Mouse (Mus musculus): ENCODE data around the gene Caln1. TPM values are rescaled to one million over a fixed set of nuclear protein-coding genes. Genes with fewer than 3 reads are reported as not detected.
"Not testable (repeated sequence)": the region's sequence is repeated elsewhere in the genome, so short reads cannot be mapped to it uniquely, and the experiment has no call there.

The Caln1 gene
- polyA plus RNA-seq, 1 experiment from 2014 or later, result not detected

DNA sequence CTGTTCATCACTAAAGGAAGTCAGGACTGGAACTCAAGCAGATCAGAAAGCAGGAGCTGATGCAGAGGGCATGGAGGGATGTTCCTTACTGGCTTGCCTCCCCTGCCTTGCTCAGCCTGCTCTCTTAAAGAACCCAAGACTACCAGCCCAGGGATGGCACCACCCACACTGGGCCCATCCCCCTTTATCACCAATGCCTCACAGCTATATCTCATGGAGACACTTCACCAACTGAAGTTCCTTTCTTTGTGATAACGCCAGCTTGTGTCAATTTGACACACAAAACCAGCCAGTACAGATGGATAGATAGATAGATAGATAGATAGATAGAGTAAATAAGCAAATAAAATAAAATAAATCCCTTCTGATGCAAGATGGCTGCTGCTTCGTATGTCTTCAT lies 276.9 kb downstream of the Caln1 start:
- not testable (repeated sequence) for ATAC-seq (replicated peaks; ENCODE audit: low FRiP score, low TSS enrichment, low read depth); H3K9ac ChIP-seq (ENCODE audit: low read length); H3K4me2 ChIP-seq (ENCODE audit: low read length); H3K36me3 ChIP-seq (ENCODE audit: control insufficient read depth, insufficient read depth, low read length); H3K27me3 ChIP-seq (replicated peaks; ENCODE audit: control insufficient read depth, insufficient read depth, low read length); H3K9me3 ChIP-seq (ENCODE audit: control insufficient read depth, low read length); H3K27ac ChIP-seq (ENCODE audit: low read depth); H3K4me1 ChIP-seq (replicated peaks; ENCODE audit: control insufficient read depth, insufficient read depth, low read length); DNase-seq (ENCODE audit: low spot score); H3K4me3 ChIP-seq (ENCODE audit: low read depth, low read length)
- 67% methylated on average over 2 of the region's 2 CpGs for WGBS

GRCm38 (mm10) chr5:130658141-130658540 lies 288.9 kb downstream of the Caln1 start:
- Histone ChIP-seq H3K27me3 (replicated peaks; ENCODE audit: control insufficient read depth, insufficient read depth, low read length) (no peaks in the 10 kb centered on the region), H3K9ac (ENCODE audit: low read length) (no peak overlapping the region), H3K36me3 (ENCODE audit: control insufficient read depth, insufficient read depth, low read length) (no peaks in the 10 kb centered on the region), H3K4me3 (ENCODE audit: low read depth, low read length) (no peak overlapping the region), H3K4me1 (replicated peaks; ENCODE audit: control insufficient read depth, insufficient read depth, low read length) (no peaks in the 10 kb centered on the region), H3K4me2 (ENCODE audit: low read length) (no peak overlapping the region), H3K27ac (ENCODE audit: low read depth) (no peak overlapping the region), H3K9me3 (ENCODE audit: control insufficient read depth, low read length) (no peaks in the 10 kb centered on the region)
- ATAC-seq (replicated peaks; ENCODE audit: low FRiP score, low TSS enrichment, low read depth) (no peak), DNase-seq (ENCODE audit: low spot score) (no peak)
- 73% methylated on average over 3 of the region's 3 CpGs for WGBS

DNA sequence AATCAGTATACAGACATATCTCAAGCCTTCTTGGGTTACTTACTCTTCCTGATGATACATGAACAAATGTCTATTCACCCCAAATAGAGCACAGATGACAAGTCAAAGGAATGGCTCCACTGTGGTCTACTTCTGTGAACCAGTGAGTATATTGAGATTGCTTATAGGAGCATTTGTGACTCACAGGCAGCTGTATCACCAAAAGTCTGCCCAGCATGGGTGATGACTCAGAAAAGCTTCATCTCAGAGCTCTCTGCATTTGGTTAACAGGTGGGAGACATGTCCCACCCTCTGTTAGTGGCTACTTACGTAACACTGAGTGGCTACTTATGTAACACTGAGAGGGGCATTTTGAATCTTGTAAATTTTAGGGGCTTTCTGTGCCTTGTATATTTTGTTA lies 296.8 kb downstream of the Caln1 start:
- Histone ChIP-seq H3K9ac (ENCODE audit: low read length) (no peak overlapping the region), H3K4me2 (ENCODE audit: low read length) (no peak overlapping the region), H3K27me3 (replicated peaks; ENCODE audit: control insufficient read depth, insufficient read depth, low read length) (no peaks in the 10 kb centered on the region), H3K27ac (ENCODE audit: low read depth) (no peak overlapping the region), H3K4me1 (replicated peaks; ENCODE audit: control insufficient read depth, insufficient read depth, low read length) (no peaks in the 10 kb centered on the region), H3K4me3 (ENCODE audit: low read depth, low read length) (no peak overlapping the region), H3K36me3 (ENCODE audit: control insufficient read depth, insufficient read depth, low read length) (no peaks in the 10 kb centered on the region), H3K9me3 (ENCODE audit: control insufficient read depth, low read length) (no peaks in the 10 kb centered on the region)
- DNase-seq (ENCODE audit: low spot score), result no peak
- WGBS, result 90% methylated on average over 1 of the region's 1 CpGs
- no peak for ATAC-seq (replicated peaks; ENCODE audit: low FRiP score, low TSS enrichment, low read depth)

DNA sequence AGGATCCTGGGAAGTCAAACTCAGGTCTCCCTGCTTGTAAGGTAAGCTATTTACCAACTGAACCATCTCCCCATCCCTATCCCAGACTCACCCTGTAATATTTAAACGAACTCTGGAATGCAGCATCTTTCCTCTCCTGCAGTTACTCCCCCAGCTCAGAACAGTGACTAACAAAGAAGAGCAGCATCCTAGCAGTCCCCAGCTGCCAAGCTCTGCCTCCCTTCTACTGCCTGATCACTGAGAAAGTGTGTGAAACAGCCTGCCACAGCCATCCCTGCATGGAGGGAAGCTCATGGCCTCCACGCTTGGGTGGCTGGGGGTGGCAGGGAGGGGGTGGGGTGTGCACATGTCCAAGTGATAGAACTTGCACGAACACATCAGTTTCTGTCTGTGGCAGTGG lies 303.3 kb downstream of the Caln1 start:
- Histone ChIP-seq H3K27me3 (replicated peaks; ENCODE audit: control insufficient read depth, insufficient read depth, low read length) (no peaks in the 10 kb centered on the region), H3K9ac (ENCODE audit: low read length) (no peak overlapping the region), H3K9me3 (ENCODE audit: control insufficient read depth, low read length) (no peaks in the 10 kb centered on the region), H3K27ac (ENCODE audit: low read depth) (no peak overlapping the region), H3K4me2 (ENCODE audit: low read length) (no peak overlapping the region), H3K36me3 (ENCODE audit: control insufficient read depth, insufficient read depth, low read length) (no peaks in the 10 kb centered on the region), H3K4me3 (ENCODE audit: low read depth, low read length) (no peak overlapping the region), H3K4me1 (replicated peaks; ENCODE audit: control insufficient read depth, insufficient read depth, low read length) (no peaks in the 10 kb centered on the region)
- no peak for ATAC-seq (replicated peaks; ENCODE audit: low FRiP score, low TSS enrichment, low read depth)
- 53% methylated on average over 3 of the region's 3 CpGs for WGBS
- no peak for DNase-seq (ENCODE audit: low spot score)

GRCm38 (mm10) chr5:130673092-130673491 lies 303.8 kb downstream of the Caln1 start:
- Histone ChIP-seq H3K36me3 (ENCODE audit: control insufficient read depth, insufficient read depth, low read length) (no peaks in the 10 kb centered on the region), H3K4me3 (ENCODE audit: low read depth, low read length) (no peak overlapping the region), H3K4me1 (replicated peaks; ENCODE audit: control insufficient read depth, insufficient read depth, low read length) (no peaks in the 10 kb centered on the region), H3K9me3 (ENCODE audit: control insufficient read depth, low read length) (no peaks in the 10 kb centered on the region), H3K9ac (ENCODE audit: low read length) (no peak overlapping the region), H3K27ac (ENCODE audit: low read depth) (no peak overlapping the region), H3K4me2 (ENCODE audit: low read length) (no peak overlapping the region), H3K27me3 (replicated peaks; ENCODE audit: control insufficient read depth, insufficient read depth, low read length) (no peaks in the 10 kb centered on the region)
- ATAC-seq (replicated peaks; ENCODE audit: low FRiP score, low TSS enrichment, low read depth) (no peak), DNase-seq (ENCODE audit: low spot score) (no peak)
- WGBS, result 78% methylated on average over 3 of the region's 3 CpGs

DNA sequence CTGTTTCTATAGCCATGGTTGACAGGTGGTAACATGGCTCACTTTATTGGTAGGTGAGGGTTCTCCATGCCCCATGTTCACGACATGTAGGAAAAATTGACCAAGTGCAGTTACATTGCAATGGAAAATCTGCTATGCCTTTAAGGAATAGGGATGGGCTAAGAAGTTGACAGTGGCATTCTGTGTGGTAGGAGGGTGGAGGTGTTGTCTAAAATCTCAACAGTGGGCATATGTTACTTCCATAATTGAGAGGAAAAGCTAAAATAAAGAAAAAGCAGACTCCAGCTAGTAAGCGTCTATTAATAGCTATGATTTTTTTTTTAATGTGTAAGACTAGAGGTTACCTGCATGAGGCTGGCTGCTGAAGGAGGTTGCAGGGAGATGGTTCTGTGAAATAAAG lies 308.6 kb downstream of the Caln1 start:
- Histone ChIP-seq H3K4me3 (ENCODE audit: low read depth, low read length) (no peak overlapping the region), H3K27me3 (replicated peaks; ENCODE audit: control insufficient read depth, insufficient read depth, low read length) (no peaks in the 10 kb centered on the region), H3K9me3 (ENCODE audit: control insufficient read depth, low read length) (no peaks in the 10 kb centered on the region), H3K4me2 (ENCODE audit: low read length) (no peak overlapping the region), H3K36me3 (ENCODE audit: control insufficient read depth, insufficient read depth, low read length) (no peaks in the 10 kb centered on the region), H3K4me1 (replicated peaks; ENCODE audit: control insufficient read depth, insufficient read depth, low read length) (no peaks in the 10 kb centered on the region), H3K27ac (ENCODE audit: low read depth) (no peak overlapping the region), H3K9ac (ENCODE audit: low read length) (no peak overlapping the region)
- DNase-seq (ENCODE audit: low spot score) (no peak), ATAC-seq (replicated peaks; ENCODE audit: low FRiP score, low TSS enrichment, low read depth) (no peak)
- whole genome bisulfite sequencing, result 90% methylated on average over 2 of the region's 2 CpGs

GRCm38 (mm10) chr5:130685911-130686658 lies 316.8 kb downstream of the Caln1 start:
- DNase-seq (ENCODE audit: low spot score) (no peak), ATAC-seq (replicated peaks; ENCODE audit: low FRiP score, low TSS enrichment, low read depth) (no peak)
- no peaks in the 10 kb centered on the region for H3K36me3 ChIP-seq (ENCODE audit: control insufficient read depth, insufficient read depth, low read length)
- whole genome bisulfite sequencing, result 80% methylated on average over 5 of the region's 5 CpGs
- H3K4me2 ChIP-seq (ENCODE audit: low read length), result no peak overlapping the region
- no peak overlapping the region for H3K4me3 ChIP-seq (ENCODE audit: low read depth, low read length)
- no peaks in the 10 kb centered on the region for H3K27me3 ChIP-seq (replicated peaks; ENCODE audit: control insufficient read depth, insufficient read depth, low read length)
- H3K9ac ChIP-seq (ENCODE audit: low read length), result no peak overlapping the region
- no peak overlapping the region for H3K27ac ChIP-seq (ENCODE audit: low read depth)
- H3K4me1 ChIP-seq (replicated peaks; ENCODE audit: control insufficient read depth, insufficient read depth, low read length), result no peaks in the 10 kb centered on the region
- H3K9me3 ChIP-seq (ENCODE audit: control insufficient read depth, low read length), result no peaks in the 10 kb centered on the region

DNA sequence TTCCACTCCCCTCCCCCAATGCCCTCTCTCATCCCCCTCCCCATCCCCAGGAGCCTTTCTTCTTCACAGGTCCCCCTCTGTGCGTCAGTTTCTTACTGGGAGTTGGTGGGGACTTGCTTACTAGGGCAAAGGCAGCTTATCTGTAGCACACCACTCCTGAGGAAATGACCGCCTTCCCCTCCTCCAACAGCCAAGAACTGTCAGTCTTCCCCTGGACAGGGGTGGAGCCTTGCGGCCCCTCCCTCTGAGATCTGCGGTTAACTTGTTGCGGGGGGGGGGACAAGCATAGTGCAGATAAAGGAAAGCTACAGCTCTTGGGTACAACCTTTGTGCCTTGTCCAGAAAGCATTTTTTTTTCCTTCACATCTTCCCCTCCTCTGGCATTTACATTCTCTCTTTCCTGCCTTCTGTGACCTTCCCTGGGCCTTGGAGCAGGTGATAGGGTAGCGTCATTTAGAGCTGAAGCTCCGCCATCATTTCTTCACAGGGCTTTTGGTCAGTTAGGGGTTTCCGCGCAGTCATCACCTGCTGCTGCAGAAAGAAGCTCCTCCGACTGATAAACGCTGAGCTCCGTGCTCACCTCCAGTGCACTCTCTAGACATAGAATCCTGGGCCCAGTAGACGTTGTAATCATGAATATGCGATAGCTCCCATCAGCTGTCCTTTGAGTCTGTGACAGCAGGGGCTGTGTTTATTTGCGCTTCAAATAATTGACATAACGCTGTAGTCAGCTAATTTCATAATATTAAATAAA lies 319.3 kb downstream of the Caln1 start:
- Histone ChIP-seq H3K4me3 (ENCODE audit: low read depth, low read length) (no peak overlapping the region), H3K9ac (ENCODE audit: low read length) (no peak overlapping the region), H3K4me1 (replicated peaks; ENCODE audit: control insufficient read depth, insufficient read depth, low read length) (no peaks in the 10 kb centered on the region), H3K27me3 (replicated peaks; ENCODE audit: control insufficient read depth, insufficient read depth, low read length) (no peaks in the 10 kb centered on the region), H3K27ac (ENCODE audit: low read depth) (no peak overlapping the region), H3K4me2 (ENCODE audit: low read length) (no peak overlapping the region), H3K36me3 (ENCODE audit: control insufficient read depth, insufficient read depth, low read length) (no peaks in the 10 kb centered on the region), H3K9me3 (ENCODE audit: control insufficient read depth, low read length) (no peaks in the 10 kb centered on the region)
- 46% methylated on average over 16 of the region's 16 CpGs for WGBS
- ATAC-seq (replicated peaks; ENCODE audit: low FRiP score, low TSS enrichment, low read depth), result no peak
- DNase-seq (ENCODE audit: low spot score), result no peak

DNA sequence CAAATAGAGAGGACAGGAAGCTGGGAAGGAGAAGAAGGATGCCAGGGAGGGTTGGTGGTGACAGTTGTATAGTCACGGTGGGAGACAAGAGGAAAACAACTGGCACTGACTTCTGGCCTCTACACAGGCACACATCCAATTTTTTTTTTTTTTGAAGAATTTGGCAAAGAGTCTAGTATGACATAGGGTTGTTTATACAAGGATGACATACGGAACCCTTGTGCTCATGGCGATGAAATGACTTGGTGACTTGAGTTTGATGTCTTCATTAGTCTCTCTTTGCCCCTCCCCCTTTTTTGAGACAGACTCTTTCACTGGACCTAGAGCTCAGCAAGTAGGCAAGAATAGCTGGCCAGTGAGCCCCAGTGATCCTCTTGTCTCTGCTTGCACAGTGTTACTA lies 322.1 kb downstream of the Caln1 start:
- ATAC-seq (replicated peaks; ENCODE audit: low FRiP score, low TSS enrichment, low read depth) (no peak), DNase-seq (ENCODE audit: low spot score) (no peak)
- no peak overlapping the region for H3K9ac ChIP-seq (ENCODE audit: low read length)
- H3K27me3 ChIP-seq (replicated peaks; ENCODE audit: control insufficient read depth, insufficient read depth, low read length), result no peaks in the 10 kb centered on the region
- no peak overlapping the region for H3K27ac ChIP-seq (ENCODE audit: low read depth)
- no peaks in the 10 kb centered on the region for H3K4me1 ChIP-seq (replicated peaks; ENCODE audit: control insufficient read depth, insufficient read depth, low read length)
- no peak overlapping the region for H3K4me3 ChIP-seq (ENCODE audit: low read depth, low read length)
- no peaks in the 10 kb centered on the region for H3K9me3 ChIP-seq (ENCODE audit: control insufficient read depth, low read length)
- WGBS, result 66% methylated on average over 3 of the region's 3 CpGs
- H3K4me2 ChIP-seq (ENCODE audit: low read length), result no peak overlapping the region
- H3K36me3 ChIP-seq (ENCODE audit: control insufficient read depth, insufficient read depth, low read length), result no peaks in the 10 kb centered on the region
